Mouse (Mus musculus) testis, adult 2 months (tissue): Measurements from ENCODE around the gene Kpna4.

Experiments used
- CTCF ChIP-seq: fragments of 200-500 bp; IDR thresholded peaks from 2 replicates; pipeline ENCODE4 v1.5.1; 2012; ENCODE audit warnings: low read depth, mild to moderate bottlenecking, inconsistent platforms, low read length, moderate library complexity; ENCODE audit not compliant: control insufficient read depth, insufficient read depth, insufficient replicate concordance
- POLR2A ChIP-seq: fragments of 200-500 bp; IDR thresholded peaks from 2 replicates; pipeline ENCODE4 v1.6.1; 2012; ENCODE audit warnings: low read depth, mild to moderate bottlenecking, inconsistent platforms, low read length, moderate library complexity; ENCODE audit not compliant: control insufficient read depth

DNA sequence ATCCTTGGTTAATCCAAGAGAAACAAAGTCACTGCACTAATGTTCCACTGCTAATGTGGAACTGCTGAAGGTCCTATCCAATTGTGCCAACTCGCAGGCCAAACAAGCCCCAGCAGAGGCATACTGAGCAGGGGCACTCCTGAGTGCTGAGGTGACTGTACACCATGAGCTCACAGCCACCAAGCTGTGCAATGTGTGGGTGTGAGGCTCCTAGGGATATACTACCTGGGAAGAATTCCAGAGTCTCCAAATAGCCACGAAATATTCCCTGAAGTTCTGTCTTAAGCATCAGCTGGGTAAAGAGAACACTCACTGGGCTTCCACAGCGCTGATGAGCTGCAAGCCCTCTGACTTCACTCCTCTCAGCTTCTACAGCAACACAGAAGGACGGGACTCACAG lies 79.2 kb downstream of the Kpna4 start:
- TF ChIP-seq CTCF (no peak), POLR2A (no peak)
